Mouse (Mus musculus) E14TG2a.4 (cell line): Measurements from ENCODE around the gene Slc24a4.

ENCODE experiments used
- H3K27me3 ChIP-seq: 2 replicates; pipeline ENCODE4 v1.6.1; 2014; ENCODE audit warnings: low read length, control low read depth; ENCODE audit not compliant: insufficient read depth
- H3K36me3 ChIP-seq: 2 replicates; pipeline ENCODE4 v1.6.1; 2014; ENCODE audit warnings: low read length, control low read depth; ENCODE audit not compliant: insufficient read depth
- H3K4me1 ChIP-seq: replicated peaks from 2 replicates; pipeline ENCODE4 v1.6.1; 2014; ENCODE audit warnings: low read depth, low read length, control low read depth
- H3K4me3 ChIP-seq: replicated peaks from 2 replicates; pipeline ENCODE4 v1.5.1; 2014; ENCODE audit warnings: mild to moderate bottlenecking, low read length
- H3K9me3 ChIP-seq: 2 replicates; pipeline ENCODE4 v1.6.1; 2014; ENCODE audit warnings: low read length, control low read depth
- CTCF ChIP-seq: conservative IDR thresholded peaks from 2 replicates; pipeline ENCODE4 v1.5.1; 2014; ENCODE audit warnings: low read length
- NANOG ChIP-seq: IDR thresholded peaks from 2 replicates; pipeline ENCODE4 v1.6.1; 2014; ENCODE audit warnings: borderline replicate concordance, low read length, mixed read lengths
- POU5F1 ChIP-seq: IDR thresholded peaks from 2 replicates; pipeline ENCODE4 v1.6.1; 2014; ENCODE audit warnings: low read length, borderline replicate concordance

Slc24a4 gene

GRCm38 (mm10) chr12:102308001-102308456 is 179.5 kb downstream of the Slc24a4 start:
- H3K4me1 ChIP-seq, result no peaks in the 10 kb centered on the region
- 0 out of 2 replicates have a peak, but pooled peaks cover 1% of the 10 kb centered on the region for H3K27me3 ChIP-seq
- TF ChIP-seq CTCF (no peak), NANOG (no peak), POU5F1 (no peak)
- no peaks in the 10 kb centered on the region for H3K9me3 ChIP-seq
- H3K36me3 ChIP-seq, result no peaks in the 10 kb centered on the region
- H3K4me3 ChIP-seq, result no peak overlapping the region

- H3K36me3 ChIP-seq, result no peaks in the 10 kb centered on the region
- TF ChIP-seq POU5F1, result no peak
- TF ChIP-seq NANOG, result no peak
- no peak for TF ChIP-seq CTCF
- no peak overlapping the region for H3K4me3 ChIP-seq
- H3K9me3 ChIP-seq, result no peaks in the 10 kb centered on the region
- H3K27me3 ChIP-seq, result 0 out of 2 replicates have a peak, but pooled peaks cover 1% of the 10 kb centered on the region
- no peaks in the 10 kb centered on the region for H3K4me1 ChIP-seq
Observed at GRCm38 (mm10) chr12:102308457-102309011, 180.0 kb downstream of the Slc24a4 start.

GRCm38 (mm10) chr12:102309099-102309799 is 180.7 kb downstream of the Slc24a4 start:
- Histone ChIP-seq H3K27me3 (0 out of 2 replicates have a peak, but pooled peaks cover 1% of the 10 kb centered on the region), H3K4me1 (no peaks in the 10 kb centered on the region), H3K36me3 (no peaks in the 10 kb centered on the region), H3K4me3 (no peak overlapping the region), H3K9me3 (no peaks in the 10 kb centered on the region)
- no peak for TF ChIP-seq POU5F1
- TF ChIP-seq NANOG, result no peak
- no peak for TF ChIP-seq CTCF

- Histone ChIP-seq H3K9me3 (no peaks in the 10 kb centered on the region), H3K4me3 (no peak overlapping the region), H3K36me3 (no peaks in the 10 kb centered on the region), H3K4me1 (no peaks in the 10 kb centered on the region), H3K27me3 (0 out of 2 replicates have a peak, but pooled peaks cover 1% of the 10 kb centered on the region)
- TF ChIP-seq CTCF (no peak), POU5F1 (no peak)
Observed at GRCm38 (mm10) chr12:102309800-102310195, 181.3 kb downstream of the Slc24a4 start.

- Histone ChIP-seq H3K9me3 (no peaks in the 10 kb centered on the region), H3K4me1 (no peaks in the 10 kb centered on the region), H3K4me3 (no peak overlapping the region), H3K27me3 (0 out of 2 replicates have a peak, but pooled peaks cover 1% of the 10 kb centered on the region), H3K36me3 (no peaks in the 10 kb centered on the region)
- no peak for TF ChIP-seq CTCF
- no peak for TF ChIP-seq POU5F1
- TF ChIP-seq NANOG, result no peak
Observed at GRCm38 (mm10) chr12:102310261-102310660, 181.7 kb downstream of the Slc24a4 start.

GRCm38 (mm10) chr12:102311454-102311853 is 182.9 kb downstream of the Slc24a4 start:
- Histone ChIP-seq H3K36me3 (no peaks in the 10 kb centered on the region), H3K27me3 (0 out of 2 replicates have a peak, but pooled peaks cover 1% of the 10 kb centered on the region), H3K4me1 (no peaks in the 10 kb centered on the region), H3K9me3 (no peaks in the 10 kb centered on the region), H3K4me3 (no peak overlapping the region)
- TF ChIP-seq CTCF (no peak), NANOG (no peak), POU5F1 (no peak)
